Mouse (Mus musculus): Measurements from ENCODE around the gene Hap1.

Hap1 gene

DNA sequence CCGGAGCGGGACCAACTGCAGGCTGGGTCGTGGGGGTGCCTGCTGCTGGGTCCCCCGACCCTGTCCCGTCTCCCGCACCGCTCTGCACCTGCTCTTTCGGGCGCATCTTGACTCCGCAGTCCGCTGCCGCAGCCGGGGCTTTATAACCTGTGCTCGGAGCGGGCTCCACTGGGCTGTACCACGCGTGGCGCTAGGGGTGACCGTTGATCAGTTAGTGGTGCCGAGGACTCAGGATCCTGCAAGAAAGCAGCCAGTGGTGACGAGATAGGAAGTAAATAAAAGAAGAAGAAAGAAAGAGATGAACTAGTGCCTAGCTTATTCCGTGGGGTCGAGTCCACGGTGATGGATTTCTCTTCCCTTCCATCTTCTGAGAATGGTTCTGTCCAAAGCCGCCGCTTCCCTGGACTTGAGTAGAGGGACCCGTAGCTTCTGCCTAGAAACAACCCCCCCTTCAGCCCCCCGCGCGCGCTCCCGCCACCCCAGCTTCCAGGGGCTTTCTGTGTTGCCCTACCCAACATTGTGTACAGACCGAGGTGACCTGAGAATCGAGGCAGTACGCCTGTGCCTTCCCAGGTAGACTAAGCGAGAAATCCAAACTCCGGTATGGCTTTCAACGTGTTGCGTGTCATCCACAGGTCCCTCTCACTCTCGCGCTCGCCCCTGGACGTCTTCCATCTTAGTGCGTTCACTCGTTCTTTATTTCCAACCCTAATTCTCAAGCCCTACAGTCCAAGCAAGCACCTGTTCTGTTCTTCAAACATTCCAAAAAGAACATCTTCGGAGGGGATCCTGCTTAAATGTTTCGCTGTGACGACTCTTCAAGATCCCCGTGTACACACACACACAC lies at the start of gene Hap1:
Gene Hap1, minus strand, starts transcription at position 157 of the 847 bp plus-strand sequence.
- peak; percentile 84 to 95 for DNase-seq (ENCODE audit: inconsistent age in 2 of 2, low spot score in 1 of 2)

DNA sequence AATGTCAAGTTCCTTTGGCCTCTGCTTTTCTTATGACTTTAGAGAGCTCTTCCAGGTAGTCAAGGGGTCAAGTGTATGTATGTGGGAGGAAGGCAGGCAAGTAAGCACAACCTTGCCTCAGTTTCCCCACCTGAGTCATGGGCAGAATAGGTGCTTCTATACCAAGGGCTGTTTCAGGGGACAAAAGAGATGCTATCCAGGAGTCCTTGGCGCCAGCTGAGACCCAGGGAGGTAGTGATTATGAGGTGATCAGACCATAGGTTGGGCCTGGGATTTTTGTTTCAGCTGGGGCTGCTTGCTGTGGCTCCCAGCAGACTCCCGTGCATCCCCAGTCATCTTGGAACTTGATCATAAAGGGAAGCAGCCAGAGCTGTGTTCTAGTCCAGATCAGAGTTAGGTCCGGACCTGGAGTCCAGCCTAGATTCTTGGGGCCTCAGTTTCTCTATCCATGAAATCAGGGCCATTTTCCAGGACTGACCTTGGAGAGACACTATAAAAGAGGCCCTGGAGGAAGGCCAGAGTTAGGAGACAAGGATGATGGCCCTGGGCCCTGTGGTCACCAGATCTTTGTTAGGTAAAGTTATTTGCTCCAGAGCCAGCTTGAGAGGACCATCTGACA lies 48.6 kb upstream of the Hap1 start:
- no peak for DNase-seq (ENCODE audit: inconsistent age in 2 of 2, low spot score in 1 of 2)

- peak in 1 of 2 experiments; percentile 75 for DNase-seq (ENCODE audit: inconsistent age in 2 of 2, low spot score in 1 of 2)
These were observed 47.7 kb upstream of the Hap1 start for GRCm38 (mm10) chr11:100403445-100404134.

DNA sequence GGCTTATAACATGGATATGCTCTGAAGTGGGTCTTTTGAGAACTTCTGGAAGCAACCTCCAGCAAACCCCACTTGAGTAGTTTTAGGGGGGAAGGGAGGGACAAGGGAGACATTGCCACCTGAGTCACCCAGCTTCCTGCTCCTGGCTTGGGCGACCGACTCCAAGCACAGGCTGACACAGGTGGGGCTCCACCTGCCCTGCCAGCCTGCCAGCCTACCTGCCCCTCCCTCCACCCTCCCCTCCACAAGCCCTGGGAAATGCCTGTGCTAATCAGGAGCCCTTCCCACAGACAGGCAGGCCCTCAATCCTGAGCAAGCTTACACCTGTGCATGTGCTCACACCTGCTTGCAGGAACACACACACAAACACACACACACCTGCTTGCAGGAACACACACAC lies 46.8 kb upstream of the Hap1 start:
- no peak for DNase-seq (ENCODE audit: inconsistent age in 2 of 2, low spot score in 1 of 2)

DNA sequence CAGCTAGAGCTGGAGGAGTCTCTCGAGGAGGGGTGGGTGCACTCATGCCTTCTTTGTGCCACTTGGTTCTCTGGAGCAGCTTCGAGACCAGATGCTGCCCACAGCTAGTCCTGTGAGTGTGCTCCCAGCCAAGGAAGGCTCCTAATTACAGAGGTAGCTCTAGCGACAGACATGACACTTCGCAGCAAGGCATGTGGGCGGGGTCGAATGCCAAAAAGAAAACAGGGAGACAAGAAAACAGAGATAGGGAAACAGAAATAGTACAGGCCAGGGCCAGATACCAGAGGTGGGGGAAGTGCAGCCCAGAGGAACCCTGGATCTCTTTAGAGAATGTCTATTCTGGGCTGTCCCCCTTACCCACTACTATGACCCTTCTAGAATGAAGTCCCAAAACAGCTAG lies 46.3 kb upstream of the Hap1 start:
- no peak for DNase-seq (ENCODE audit: inconsistent age in 2 of 2, low spot score in 1 of 2)

DNA sequence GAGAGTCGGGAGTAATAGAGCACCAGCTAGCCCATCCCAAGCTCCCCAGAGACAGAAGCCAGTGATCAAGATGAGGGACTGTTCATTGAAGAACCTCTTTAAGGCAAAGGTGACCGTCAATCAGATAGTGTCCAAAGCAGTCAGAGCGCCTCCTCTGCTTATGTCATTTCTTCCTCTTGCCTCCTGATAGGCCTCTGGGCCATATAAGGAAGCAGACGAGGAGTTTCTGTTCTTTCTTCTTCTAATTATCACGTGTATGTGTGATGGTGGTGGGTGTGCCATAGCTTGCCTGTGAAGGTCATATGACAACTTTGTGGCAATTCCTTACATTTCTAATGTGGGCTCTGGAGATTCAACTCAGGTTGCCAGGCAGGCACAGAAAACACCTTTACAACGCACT lies 44.9 kb upstream of the Hap1 start:
- DNase-seq (ENCODE audit: inconsistent age in 2 of 2, low spot score in 1 of 2), result no peak

GRCm38 (mm10) chr11:100399727-100400538 lies 44.0 kb upstream of the Hap1 start:
- no peak for DNase-seq (ENCODE audit: inconsistent age in 2 of 2, low spot score in 1 of 2)

GRCm38 (mm10) chr11:100399320-100399719 lies 43.4 kb upstream of the Hap1 start:
- no peak for DNase-seq (ENCODE audit: inconsistent age in 2 of 2, low spot score in 1 of 2)

DNA sequence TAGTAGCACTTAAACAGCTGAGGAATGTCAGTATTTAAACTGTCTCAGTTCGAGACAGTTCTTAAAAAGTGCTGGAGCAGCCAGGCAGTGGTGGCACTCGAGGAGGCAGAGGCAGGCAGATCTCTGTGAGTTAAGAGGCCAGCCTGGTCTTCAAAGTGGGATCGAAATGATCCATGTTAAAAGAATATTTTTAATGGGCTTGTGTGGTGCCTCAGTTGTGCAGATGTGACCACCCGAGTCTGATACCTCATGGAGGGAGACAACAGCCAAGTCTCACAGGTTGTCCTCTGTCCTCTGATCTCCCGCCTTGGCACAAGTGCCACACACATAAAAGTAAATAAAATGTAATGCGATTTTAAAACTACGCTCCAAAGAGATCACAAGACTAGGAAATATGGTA lies 42.6 kb upstream of the Hap1 start:
- DNase-seq (ENCODE audit: inconsistent age in 2 of 2, low spot score in 1 of 2), result no peak

- DNase-seq (ENCODE audit: inconsistent age in 2 of 2, low spot score in 1 of 2), result peak; percentile 99 to 100
These were observed 41.9 kb upstream of the Hap1 start, which contains the start of gene Jup for GRCm38 (mm10) chr11:100397600-100398389. Jup (minus strand) TSS chr11:100397763.

GRCm38 (mm10) chr11:100396886-100397599 lies 41.1 kb upstream of the Hap1 start:
- DNase-seq (ENCODE audit: inconsistent age in 2 of 2, low spot score in 1 of 2), result no peak

DNA sequence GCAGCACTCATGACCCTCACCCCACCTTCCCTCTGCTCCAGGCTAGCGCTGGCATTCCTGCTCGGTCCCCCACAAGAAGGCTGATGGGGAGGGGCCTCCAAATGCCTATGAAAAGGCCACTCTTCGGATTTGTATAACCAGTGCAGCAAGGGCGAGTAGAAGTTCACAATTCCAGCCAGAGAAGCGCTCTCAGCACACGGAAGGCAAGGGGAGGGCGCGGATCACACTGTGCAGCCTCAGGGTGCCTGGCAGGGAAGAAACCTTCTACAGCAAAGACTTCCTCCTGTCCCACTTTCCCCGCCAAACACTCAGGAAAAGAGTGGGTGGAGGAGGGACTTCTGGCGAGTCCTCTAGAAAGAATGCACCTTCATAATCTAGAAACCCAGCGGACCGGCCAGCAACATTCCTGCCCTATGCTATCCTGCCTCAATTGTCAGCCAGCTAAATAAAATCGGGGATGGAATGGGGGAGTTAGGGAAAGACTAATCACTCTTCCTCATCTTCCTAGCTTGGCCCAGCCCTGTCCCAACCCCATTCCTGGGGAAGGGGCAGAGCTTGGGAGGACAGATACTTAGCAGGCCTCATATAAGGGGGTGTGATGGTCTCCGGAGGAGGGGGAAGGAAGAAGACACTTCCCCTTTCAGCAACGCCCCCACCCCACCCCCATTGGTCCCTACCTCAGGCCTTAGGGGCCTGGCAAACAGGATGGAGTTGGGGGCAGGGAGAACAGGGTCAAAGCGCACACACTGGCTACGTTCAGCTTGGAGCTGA lies 40.1 kb upstream of the Hap1 start:
- peak; percentile 40 to 68 for DNase-seq (ENCODE audit: inconsistent age in 2 of 2, low spot score in 1 of 2)

DNA sequence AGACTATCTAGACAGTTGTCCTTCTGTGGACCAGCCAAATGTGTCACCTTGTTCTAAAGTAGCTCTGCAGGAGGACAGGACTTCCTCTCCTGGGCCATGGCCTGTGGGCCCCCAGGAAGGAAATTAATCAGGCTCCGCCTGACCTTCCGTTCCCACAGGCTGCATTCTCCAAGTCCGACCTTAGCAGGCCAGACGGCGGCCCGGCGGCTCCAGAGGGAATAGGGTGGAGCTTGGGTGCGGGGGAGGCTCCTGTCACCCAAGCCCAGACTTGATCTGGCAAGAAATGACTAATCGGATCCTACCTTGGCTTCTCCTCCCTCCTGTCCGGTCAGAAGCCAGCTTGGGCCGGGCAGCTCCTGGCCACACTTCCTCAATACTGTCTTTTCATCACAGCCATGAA lies 39.3 kb upstream of the Hap1 start:
- peak; percentile 87 to 91 for DNase-seq (ENCODE audit: inconsistent age in 2 of 2, low spot score in 1 of 2)

GRCm38 (mm10) chr11:100394353-100395074 lies 38.6 kb upstream of the Hap1 start:
- DNase-seq (ENCODE audit: inconsistent age in 2 of 2, low spot score in 1 of 2), result peak in 1 of 2 experiments; percentile 51

DNA sequence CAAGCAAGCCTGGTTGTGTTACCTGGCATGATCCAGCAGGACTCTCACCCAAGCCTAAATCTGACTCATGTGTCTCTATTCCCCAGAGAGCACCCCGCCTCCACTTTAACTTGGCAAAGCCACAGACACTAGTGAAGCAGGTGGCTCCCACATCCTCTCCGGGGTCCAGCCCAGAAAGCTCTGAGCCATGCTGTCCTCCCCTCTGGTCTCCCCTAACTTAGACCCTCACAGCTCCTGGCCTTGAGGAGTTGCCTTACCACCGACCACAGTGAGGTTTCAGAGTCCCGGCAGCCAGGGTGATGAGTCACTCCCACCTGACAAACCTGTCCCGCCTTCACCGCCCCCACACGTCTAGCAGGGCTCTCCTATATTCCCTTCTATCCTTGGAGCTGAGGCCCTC lies 37.8 kb upstream of the Hap1 start:
- DNase-seq (ENCODE audit: inconsistent age in 2 of 2, low spot score in 1 of 2), result no peak

DNA sequence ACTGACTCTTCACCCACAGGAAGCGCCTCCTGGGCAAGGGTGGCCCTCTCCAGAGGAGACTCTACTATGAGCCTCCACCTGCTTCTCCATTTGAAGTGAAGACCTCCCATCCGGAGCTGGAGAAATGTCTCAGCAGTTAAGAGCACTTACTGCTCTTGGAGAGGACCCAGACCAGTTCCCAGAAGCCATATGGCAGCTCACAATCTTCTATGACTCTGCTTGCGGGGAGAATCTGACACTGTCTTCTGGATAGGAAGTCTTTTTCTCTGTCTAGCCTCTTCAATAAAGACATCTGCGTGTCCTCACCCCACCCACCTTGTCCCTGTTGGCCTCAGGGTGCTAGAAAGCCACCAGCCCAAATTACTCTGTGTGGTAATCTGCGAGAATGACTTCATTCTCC lies 37.0 kb upstream of the Hap1 start:
- no peak for DNase-seq (ENCODE audit: inconsistent age in 2 of 2, low spot score in 1 of 2)

DNA sequence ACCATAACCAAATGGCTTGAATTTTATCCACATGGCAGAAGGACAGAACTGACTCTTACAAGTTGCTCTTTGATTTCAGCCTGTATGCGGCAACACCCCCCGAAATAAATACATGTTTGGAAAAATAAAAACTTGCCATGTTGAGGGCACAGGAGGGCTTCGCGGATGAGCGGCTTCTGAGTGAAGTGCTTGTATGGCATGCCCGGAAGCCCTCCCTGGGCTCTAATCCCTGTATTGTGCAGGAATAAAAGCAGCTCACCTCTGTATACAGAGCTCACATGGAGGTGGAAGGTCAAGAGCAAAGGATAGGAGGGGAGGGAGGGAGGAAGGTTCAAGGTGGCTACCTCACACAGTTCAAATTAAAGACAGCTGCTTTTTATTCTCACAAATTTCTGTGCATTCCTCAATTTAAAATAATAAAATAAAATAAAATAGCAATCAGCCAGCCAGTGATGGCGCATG lies 36.0 kb upstream of the Hap1 start:
- no peak for DNase-seq (ENCODE audit: inconsistent age in 2 of 2, low spot score in 1 of 2)

Data from adrenal gland, adult (tissue).